Mouse (Mus musculus) kidney, postnatal 4 days (tissue): ENCODE data around the gene Cdk19.
"Not testable (repeated sequence)": the region's sequence is repeated elsewhere in the genome, so short reads cannot be mapped to it uniquely, and the experiment has no call there.

Source experiments
- DNase-seq, 2 experiments: peaks; one replicate each; pipeline ENCODE4 v3.0.0; 2021; ENCODE audit warnings: mixed read lengths in 2 of 2

Cdk19 gene

DNA sequence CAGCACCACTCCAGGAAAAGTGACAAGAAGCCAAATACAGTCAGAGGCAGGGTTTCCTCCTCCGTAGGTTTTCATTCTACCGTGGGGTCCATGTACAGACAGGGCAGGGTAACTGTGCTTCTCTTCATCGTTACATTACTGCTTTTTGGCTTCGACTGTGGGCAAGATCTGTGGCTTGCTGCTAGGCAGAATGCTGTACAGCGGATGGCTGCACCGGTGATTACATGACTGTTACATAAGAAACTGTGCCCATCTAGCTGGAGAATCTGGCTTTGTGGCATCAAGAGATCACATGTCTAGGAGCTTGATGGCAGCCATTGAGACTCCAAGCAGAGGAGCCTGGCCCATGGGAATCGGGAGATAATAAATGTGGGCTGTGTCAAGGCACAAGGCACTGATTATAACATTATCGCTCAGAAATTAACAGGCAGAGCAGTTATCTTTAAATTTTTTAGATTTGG lies 187.0 kb downstream of the Cdk19 start:
- no peak for DNase-seq

DNA sequence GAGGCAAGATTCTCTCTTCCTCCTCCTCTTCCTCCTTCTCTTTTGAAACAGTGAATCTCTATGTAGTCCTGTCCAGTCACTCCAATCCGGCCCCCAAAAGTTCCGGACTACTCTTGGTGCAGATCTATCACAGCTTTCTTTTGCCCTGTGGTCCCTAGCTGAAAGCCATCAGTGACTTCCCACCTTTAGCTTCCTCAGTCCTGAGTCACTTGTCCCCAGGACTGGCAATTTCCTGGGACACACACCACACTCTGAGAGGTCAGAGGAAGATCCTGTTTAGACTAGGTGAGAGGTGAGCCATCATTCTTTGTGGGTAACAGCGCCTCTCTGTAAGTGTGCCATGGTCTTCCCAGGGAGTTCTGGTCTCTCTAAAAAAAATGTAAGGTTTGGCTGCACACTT lies 187.6 kb downstream of the Cdk19 start:
- DNase-seq = no peak

DNA sequence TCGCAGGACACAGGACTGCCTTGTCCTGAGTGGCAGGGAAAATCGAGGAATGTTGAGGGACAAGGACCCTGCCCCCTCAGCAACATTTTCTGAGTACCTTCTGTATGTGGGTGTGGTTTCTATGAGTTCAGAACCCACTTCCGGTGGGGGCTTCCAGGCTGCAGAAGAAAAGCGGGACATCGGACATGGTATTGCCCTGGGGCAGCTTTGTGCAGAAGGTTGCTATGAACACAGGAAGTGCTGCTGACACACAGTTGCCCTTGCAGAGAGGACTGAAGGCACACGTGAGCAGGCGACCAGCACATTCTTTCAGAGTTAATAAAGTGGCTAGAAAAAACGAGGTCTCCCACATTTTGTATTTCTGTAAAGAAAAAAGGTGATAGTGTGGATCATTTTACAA lies 188.2 kb downstream of the Cdk19 start:
- no peak for DNase-seq

- no peak for DNase-seq
Observed at GRCm38 (mm10) chr10:40528668-40529067, 189.3 kb downstream of the Cdk19 start.

GRCm38 (mm10) chr10:40529617-40530016 lies 190.3 kb downstream of the Cdk19 start:
- peak; percentile 74 to 78 for DNase-seq

- DNase-seq = no peak
Observed at GRCm38 (mm10) chr10:40530661-40531060, 191.3 kb downstream of the Cdk19 start.

DNA sequence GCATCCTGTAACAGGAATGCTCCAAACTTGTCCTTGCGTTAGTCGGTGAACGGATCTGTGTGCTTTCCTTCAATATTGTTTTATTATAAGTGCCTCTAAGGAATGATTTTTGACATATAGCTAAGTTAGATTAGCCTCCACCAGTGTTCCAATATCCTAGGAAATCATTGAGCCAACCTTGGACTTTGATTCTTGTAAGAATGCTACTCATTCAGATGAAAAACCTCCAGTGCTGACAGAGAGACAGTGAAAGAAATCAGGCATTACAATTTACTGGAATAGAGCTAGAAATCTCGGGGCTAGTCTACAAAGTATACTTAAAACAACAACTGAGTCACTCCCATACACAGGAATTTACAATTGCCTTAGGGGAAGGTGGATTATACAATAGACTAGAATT lies 193.2 kb downstream of the Cdk19 start:
- DNase-seq = not testable (repeated sequence)
